Mouse (Mus musculus) retina, postnatal 1 day (tissue): Measurements from ENCODE around the gene Olfr410.
A peak's percentile ranks its signal among the peaks of the same experiment; 100 is the strongest.

Experiments
- DNase-seq: peaks from one replicate; pipeline ENCODE4 v3.0.0-alpha.2; 2012

The Olfr410 gene

GRCm38 (mm10) chr11:74337931-74338330 lies at the start of gene Olfr410:
Olfr410 (minus strand) TSS chr11:74338031.
- DNase-seq = no peak

DNA sequence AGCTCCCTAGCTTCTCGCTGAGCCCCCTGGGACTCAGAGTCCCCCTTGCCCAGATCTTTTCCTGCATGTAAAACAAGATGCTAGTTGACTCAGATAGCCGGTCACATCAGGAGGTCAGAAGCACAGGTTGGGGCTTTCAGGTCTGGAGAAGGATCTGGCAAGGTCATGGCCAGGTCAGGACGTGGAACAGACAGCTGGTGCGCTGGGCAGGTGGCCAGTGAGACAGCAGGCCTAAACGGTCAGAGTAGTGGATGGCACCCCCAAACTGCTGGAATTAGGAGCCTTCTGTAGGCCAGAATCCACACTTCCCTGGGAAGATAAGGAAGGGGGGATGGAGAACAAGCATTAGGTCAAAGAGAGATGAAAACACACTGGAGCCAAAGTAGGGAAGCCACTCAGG lies 49.4 kb upstream of the Olfr410 start:
- DNase-seq = no peak

DNA sequence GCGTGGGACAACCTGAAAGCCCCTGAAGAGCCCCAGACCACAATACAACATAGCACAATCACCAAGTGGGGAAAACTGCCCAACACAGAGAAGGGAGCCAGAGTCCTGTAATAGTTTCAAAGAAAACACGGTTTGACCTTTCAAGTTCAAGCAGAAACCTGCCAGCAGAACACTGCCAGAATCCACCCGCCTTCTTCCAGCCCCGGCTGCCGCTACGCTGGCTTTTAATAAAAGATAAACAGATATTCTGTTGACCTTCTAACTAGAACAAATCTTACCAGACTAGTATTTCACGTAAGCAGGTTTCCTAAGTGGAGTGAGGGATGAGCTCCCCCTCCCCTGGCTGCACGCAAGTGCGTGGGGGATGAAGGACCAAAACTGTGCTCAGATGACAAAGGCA lies 47.8 kb upstream of the Olfr410 start:
- DNase-seq = no peak

DNA sequence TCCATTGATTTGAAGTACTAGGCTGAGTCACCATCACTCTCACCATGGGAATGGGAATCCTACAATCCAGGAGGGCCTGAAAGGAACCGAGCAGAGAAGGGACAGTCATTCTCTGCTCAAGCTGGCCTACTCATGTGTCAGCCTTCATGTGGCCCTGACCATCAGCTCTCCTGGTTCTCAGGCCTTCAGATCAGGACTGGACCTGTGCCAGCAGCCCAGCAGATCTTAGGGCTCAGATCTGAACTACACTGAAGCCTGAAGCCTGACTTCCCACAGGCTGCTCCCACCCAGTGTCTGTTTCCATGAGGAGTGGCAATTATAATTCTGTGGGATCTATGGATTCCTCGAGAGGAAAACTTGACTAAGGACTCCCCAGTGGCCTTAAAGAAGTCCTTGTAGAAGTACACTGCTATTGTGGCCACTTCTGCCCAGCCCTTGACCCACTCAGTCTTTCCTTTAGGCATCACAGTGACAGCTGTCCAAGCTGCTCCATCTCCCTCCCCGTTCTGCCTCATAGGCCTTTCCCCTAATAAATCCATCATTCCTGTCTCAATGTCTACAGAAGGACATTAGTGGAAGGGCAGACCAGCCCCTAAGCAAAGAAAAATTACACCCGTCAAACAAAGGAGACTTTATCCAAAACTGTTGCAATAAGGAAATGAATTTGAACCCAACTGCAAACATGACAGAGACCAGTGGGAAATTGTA lies 41.5 kb upstream of the Olfr410 start:
- DNase-seq = no peak

DNA sequence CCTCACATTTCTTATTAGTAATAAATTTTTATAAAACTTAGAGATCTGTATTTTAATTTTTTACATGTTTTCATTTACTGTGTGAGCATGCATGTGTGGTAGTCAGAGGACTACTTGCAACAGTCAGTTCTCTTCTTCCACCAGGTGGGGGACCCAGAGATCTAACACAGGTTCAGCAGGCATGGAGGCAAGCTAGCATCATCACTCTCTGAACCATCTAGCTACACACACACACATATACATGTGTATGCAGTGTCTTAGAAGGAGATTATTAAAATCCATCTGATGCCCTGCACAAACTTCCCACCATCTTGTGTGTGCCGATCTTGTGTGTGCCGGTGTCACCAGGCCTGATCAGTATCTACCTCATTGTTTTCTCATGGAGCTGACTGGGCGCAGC lies 39.0 kb upstream of the Olfr410 start:
- DNase-seq = peak; percentile 74

GRCm38 (mm10) chr11:74371393-74372100 lies 33.7 kb upstream of the Olfr410 start:
- DNase-seq = peak; percentile 85

- DNase-seq = no peak
Observed at GRCm38 (mm10) chr11:74361769-74362168, 23.9 kb upstream of the Olfr410 start, which contains the start of gene Olfr412. Olfr412 (plus strand) TSS chr11:74362069.

DNA sequence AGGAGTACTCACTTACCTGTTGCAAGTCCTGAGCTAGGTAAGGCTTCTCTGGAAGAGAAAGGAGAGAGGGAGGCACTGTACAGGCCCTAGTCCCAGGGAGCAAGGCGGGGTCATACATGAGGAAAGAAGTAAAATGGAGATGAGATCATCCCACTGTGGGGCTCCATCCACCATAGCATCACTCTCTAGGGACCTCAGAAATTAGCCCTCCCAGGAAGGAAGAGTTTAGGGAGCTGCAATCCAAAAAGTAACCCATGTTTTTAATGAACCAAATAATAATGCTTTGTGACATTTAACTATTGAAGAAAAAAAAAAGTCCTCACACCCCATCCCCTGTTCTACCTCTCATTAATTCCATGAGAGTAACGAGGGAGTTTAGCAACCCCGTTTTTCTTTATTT lies 14.7 kb upstream of the Olfr410 start, which contains the start of gene Olfr411:
Olfr411 (minus strand) TSS at position 101 of the 400 bp plus-strand sequence.
- no peak for DNase-seq

DNA sequence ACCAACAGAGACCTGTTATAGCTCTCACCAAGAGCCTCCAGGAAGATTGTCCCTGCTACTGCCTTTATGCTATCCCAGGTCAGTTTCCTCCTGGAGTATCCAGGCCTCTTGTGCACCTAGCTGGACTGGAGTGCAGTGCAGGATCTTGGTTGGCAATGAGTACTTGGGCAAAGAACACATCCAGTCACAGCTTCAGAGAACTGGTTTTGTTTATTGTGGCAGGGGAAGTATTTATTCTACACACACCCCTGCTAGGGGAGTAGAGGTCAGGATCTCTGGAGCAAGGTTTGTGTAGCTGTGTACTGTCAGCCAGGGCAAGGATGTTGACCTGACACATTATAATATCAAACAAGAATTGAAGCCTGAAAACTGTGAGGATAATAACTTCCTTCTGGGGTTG lies 9.1 kb downstream of the Olfr410 start:
- no peak for DNase-seq

DNA sequence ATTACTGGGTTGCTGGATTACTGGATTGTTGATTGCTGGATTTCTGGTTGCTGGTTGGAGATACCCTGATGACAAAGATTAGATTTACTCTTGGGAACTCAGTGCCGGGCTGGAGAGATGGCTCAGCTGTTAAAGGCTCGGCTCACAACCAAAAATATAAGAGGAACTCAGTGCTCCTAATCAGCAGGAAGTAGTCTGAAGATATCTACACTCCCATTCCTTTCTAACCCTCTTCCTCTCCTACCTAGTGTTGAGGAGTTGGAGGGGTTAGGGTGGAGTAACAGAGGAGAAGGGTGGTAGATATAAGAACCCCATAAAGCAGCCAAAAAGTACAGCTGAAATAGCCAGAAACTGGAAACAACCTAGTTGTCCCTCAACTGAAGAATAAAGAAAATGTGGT lies 11.8 kb downstream of the Olfr410 start:
- no peak for DNase-seq

- no peak for DNase-seq
Observed at GRCm38 (mm10) chr11:74287256-74287655, 50.6 kb downstream of the Olfr410 start.

- DNase-seq = no peak
Observed at GRCm38 (mm10) chr11:74283436-74283835, 54.4 kb downstream of the Olfr410 start, which contains the start of gene Olfr59. Olfr59 (plus strand) TSS chr11:74283736.
